Mouse (Mus musculus) heart, embryonic 12.5 days (tissue): Measurements from ENCODE around the gene C4b. TPM values are rescaled to one million over a fixed set of nuclear protein-coding genes. Genes with fewer than 3 reads are reported as not detected.

ENCODE experiments used
- ATAC-seq: fragments of 200-750 bp; cut with Nextera tagmentation; 2 replicates; pipeline ENCODE4 v1.8.0; 2017; ENCODE audit warnings: moderate TSS enrichment, moderate library complexity; ENCODE audit not compliant: insufficient number of reproducible peaks, low FRiP score
- H3K27ac ChIP-seq: fragments of 300-500 bp; sonication (generic); 2 replicates; pipeline ENCODE4 v1.5.1; 2016; ENCODE audit warnings: mild to moderate bottlenecking, moderate library complexity; ENCODE audit not compliant: poor library complexity, severe bottlenecking
- H3K27me3 ChIP-seq: fragments of 300-500 bp; sonication (generic); replicated peaks from 2 replicates; pipeline ENCODE4 v1.6.1; 2016; ENCODE audit warnings: mild to moderate bottlenecking, moderate library complexity
- H3K36me3 ChIP-seq: fragments of 300-500 bp; sonication (generic); 2 replicates; pipeline ENCODE4 v1.6.1; 2016; ENCODE audit warnings: mild to moderate bottlenecking, moderate library complexity
- H3K4me1 ChIP-seq: fragments of 300-500 bp; sonication (generic); replicated peaks from 2 replicates; pipeline ENCODE4 v1.6.1; 2016; ENCODE audit warnings: mild to moderate bottlenecking
- H3K4me2 ChIP-seq: fragments of 300-500 bp; sonication (generic); 2 replicates; pipeline ENCODE4 v1.6.1; 2016; ENCODE audit warnings: mild to moderate bottlenecking, moderate library complexity
- H3K4me3 ChIP-seq: fragments of 300-500 bp; sonication (generic); 2 replicates; pipeline ENCODE4 v1.5.1; 2016; ENCODE audit warnings: mild to moderate bottlenecking
- H3K9ac ChIP-seq: fragments of 300-500 bp; sonication (generic); 2 replicates; pipeline ENCODE4 v1.6.1; 2016; ENCODE audit warnings: mild to moderate bottlenecking, moderate library complexity
- H3K9me3 ChIP-seq: fragments of 300-500 bp; sonication (generic); replicated peaks from 2 replicates; pipeline ENCODE4 v1.6.1; 2016; ENCODE audit warnings: mild to moderate bottlenecking, moderate library complexity
- WGBS: fragments of 180-500 bp; shearing (Covaris S2); methylation state at CpG from one replicate; pipeline ENCODE4 v1.1.7; 2016; 5-methylcytosine and 5-hydroxymethylcytosine counted together
- polyA plus RNA-seq: library from polyadenylated mRNA; unstranded; fragments of >200 nt; fragmentation: Nextera tagmentation; extraction: Ambion mirVana; gene quantifications from 2 replicates; pipeline ENCODE4 v1.2.1, GENCODE M21; 2016

Gene C4b
- polyA plus RNA-seq, 1 experiment from 2014 or later = 0.15 TPM

DNA sequence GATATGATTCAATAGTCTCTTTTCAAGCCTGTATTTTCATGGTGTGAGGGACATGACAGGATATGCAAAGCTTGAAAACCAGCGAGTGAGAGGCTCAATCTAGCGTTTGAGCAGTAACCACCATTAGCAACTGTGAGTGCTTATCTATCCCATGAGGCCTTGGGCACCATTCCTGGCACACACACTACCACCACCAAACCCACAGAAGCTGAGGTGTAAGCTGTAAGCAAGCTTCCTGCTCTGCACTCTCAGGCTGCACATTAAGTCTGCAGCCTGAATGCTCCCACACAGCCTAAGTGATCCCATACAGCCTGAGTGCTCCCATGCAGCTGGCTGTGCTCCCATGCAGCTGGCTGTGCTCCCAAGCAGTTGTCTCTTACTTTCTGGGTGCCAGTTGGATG, 43.0 kb downstream of the C4b start:
- no peak overlapping the region for H3K4me3 ChIP-seq
- no peak for ATAC-seq
- 45% methylated on average over 2 of the region's 2 CpGs for WGBS
- 0 out of 2 replicates have a peak, but pooled peaks cover 8% of the 10 kb centered on the region for H3K4me1 ChIP-seq
- H3K27ac ChIP-seq = no peak overlapping the region
- H3K4me2 ChIP-seq = no peak overlapping the region
- no peak overlapping the region for H3K9ac ChIP-seq
- H3K36me3 ChIP-seq = no peaks in the 10 kb centered on the region
- 0 out of 2 replicates have a peak, but pooled peaks cover 6% of the 10 kb centered on the region for H3K27me3 ChIP-seq
- H3K9me3 ChIP-seq = no peaks in the 10 kb centered on the region

DNA sequence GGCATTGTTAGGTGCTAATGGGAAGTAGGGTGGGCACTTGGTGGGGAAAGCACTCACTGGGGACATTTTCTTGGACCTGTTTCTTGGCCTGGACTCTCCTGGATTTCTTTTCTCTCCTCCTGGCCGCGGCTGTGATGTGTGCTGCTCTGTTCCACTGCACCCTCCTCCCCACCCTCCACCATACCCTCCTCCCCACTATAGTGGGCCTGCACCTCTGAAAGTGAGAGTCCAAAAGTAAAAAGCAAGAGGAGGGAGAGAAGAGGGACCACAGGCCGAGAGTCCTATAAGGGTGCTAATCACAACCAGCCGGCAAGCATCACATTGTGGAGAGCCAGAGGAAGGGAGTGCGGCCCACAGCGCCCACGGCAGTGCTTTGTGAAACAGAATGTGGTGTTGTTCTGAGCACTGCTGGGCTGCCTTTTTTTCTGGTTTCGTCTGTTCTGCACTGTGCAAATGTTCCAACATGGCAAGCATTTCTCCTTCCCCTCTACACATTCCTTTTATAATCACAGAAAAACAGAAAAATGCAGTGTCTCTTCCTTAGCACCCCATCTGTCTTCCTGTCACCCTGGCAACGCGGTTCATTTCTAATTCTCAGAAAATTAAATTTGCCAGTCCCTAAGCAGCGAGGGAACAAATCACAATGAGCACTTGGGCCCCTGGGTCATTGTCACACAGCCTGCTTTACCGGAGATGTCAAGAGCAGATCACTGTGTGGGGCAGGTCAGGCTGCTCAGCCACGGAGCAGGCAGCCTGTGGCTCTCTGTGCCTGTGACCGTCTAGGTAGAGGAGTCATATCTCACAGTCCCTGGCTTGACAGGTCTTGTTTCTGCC, 43.9 kb downstream of the C4b start:
- no peak; the same call in 1 of the 2 replicates for ATAC-seq
- no peak overlapping the region for H3K4me3 ChIP-seq
- H3K4me1 ChIP-seq = 0 out of 2 replicates have a peak, but pooled peaks cover 8% of the 10 kb centered on the region
- H3K27ac ChIP-seq = no peak overlapping the region
- no peaks in the 10 kb centered on the region for H3K9me3 ChIP-seq
- 0 out of 2 replicates have a peak, but pooled peaks cover 6% of the 10 kb centered on the region for H3K27me3 ChIP-seq
- H3K9ac ChIP-seq = no peak overlapping the region
- H3K4me2 ChIP-seq = no peak overlapping the region
- 54% methylated on average over 14 of the region's 14 CpGs for WGBS
- no peaks in the 10 kb centered on the region for H3K36me3 ChIP-seq

DNA sequence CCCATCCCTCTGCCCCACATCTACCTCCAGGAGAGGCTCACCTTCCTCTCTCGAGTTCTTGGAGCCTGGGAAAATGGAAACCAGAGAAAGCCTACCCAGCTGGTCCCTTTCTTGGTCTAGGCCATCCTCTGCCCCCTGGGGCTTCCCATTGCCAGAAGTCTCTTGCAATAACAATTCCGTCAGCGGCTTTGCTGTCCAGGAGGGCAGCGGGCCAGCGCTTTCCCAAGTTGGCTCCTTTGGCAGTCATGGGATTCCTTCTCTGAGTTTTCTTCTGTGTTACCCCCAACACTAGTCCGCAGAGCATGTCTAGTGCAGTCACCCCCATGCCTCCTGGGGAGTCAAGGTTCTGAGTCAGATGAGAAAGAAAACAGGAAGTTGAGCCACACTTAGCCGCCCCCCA, 50.8 kb downstream of the C4b start:
- H3K4me3 ChIP-seq = no peak overlapping the region
- H3K9ac ChIP-seq = no peak overlapping the region
- no peak overlapping the region for H3K4me2 ChIP-seq
- 0 out of 2 replicates have a peak, but pooled peaks cover 4% of the 10 kb centered on the region for H3K9me3 ChIP-seq
- H3K4me1 ChIP-seq = no peaks in the 10 kb centered on the region
- no peak overlapping the region for H3K27ac ChIP-seq
- H3K36me3 ChIP-seq = no peaks in the 10 kb centered on the region
- ATAC-seq = no peak
- WGBS = 67% methylated on average over 7 of the region's 7 CpGs
- no peaks in the 10 kb centered on the region for H3K27me3 ChIP-seq

DNA sequence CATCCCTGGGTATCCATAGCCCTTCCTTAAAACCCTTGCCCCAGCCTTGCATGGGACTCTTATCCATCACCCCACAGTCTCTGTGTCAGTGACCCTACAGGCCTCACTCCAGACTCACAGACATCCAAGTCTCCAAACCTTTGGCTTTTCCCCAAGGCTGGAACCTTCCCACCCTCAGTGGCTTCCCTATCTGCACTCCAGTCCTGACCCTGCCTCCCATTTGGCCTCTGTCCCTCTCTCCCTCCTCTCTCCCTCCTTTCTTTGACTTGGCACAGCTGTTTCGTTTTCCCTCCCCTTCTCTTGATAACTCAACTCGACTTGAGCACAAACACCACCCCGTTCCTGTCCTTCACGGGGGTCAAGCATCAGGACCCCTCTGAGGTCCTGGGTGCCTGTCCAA, 53.2 kb downstream of the C4b start:
- no peak overlapping the region for H3K4me3 ChIP-seq
- H3K9ac ChIP-seq = no peak overlapping the region
- no peak for ATAC-seq
- no peak overlapping the region for H3K27ac ChIP-seq
- H3K9me3 ChIP-seq = peaks cover 6% of the 10 kb centered on the region; the same call in 1 of the 2 replicates
- 43% methylated on average over 4 of the region's 4 CpGs for WGBS
- no peak overlapping the region for H3K4me2 ChIP-seq
- H3K27me3 ChIP-seq = no peaks in the 10 kb centered on the region
- H3K4me1 ChIP-seq = peaks cover 1% of the 10 kb centered on the region; the same call in 1 of the 2 replicates
- no peaks in the 10 kb centered on the region for H3K36me3 ChIP-seq

DNA sequence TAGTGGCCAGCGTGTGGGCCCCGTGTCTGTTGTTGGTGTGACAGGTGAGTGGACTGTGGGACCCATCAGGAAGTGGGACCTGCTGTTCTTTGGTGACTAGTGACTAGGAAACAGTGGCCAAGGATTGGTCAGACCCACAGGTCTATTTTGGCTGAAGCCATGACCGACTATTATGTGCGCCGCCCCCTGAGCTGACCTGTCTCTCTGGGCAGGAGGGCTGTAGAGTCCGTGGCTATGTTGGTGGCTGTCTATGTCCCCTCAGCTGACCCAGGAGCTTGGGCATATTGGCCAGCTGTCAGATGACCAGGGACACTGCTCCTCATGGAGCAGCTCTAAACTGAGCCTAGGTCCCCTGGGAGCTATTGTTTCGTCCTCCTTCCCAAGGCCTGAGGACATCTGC, 54.8 kb downstream of the C4b start:
- Histone ChIP-seq H3K9ac (no peak overlapping the region), H3K36me3 (no peaks in the 10 kb centered on the region), H3K9me3 (peaks cover 6% of the 10 kb centered on the region; the same call in 1 of the 2 replicates), H3K4me2 (no peak overlapping the region), H3K27ac (no peak overlapping the region), H3K27me3 (no peaks in the 10 kb centered on the region), H3K4me1 (peaks cover 17% of the 10 kb centered on the region), H3K4me3 (no peak overlapping the region)
- no peak for ATAC-seq
- WGBS = 89% methylated on average over 7 of the region's 7 CpGs

DNA sequence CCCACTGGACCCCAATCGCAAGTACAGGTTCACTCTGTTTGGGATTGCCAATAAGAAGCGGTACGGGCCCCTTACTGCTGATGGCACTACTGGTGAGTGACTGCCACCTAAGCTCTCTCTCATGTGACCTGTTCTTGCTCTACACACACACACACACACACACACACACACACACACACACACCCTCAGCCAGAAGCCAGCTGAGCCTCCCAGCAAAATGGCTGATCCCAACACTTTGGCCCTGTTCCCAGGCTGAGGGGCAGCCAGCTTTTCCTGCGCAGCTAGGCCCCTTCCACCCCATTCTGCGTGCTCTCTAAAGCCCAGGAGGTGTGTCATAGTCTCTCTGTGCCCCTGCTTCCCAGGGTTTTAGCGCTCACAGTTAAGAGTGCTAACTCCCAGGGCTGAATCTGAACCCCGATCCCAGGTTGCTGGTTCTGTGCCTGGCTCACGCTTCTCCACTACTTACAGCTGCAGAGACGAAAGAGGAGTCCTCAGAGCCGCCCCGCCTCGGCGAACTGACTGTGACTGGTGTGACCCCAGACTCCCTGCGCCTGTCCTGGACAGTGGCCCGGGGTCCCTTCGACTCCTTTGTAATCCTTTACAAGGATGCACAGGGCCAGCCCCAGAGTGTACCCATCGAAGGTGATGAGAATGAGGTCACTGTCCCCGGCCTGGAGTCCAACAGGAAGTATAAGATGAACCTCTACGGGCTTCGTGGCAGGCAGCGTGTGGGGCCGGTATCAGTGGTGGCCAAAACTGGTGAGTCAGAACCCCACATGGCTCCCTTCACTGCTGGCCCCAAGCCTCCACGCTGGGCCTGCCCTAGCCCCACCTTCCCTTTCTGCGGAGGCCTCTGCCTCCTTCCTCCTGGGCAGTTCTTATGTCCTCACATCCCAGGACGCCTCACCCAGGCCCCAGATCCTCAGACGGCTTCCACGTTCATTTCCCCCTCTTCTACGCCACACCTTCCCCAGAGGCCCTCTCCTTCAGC, 58.3 kb downstream of the C4b start:
- WGBS = 72% methylated on average over 28 of the region's 28 CpGs
- peak overlapping the region; percentile 40; the same call in 1 of the 2 replicates for H3K27ac ChIP-seq
- H3K4me1 ChIP-seq = peaks cover 38% of the 10 kb centered on the region
- H3K9me3 ChIP-seq = peaks cover 6% of the 10 kb centered on the region; the same call in 1 of the 2 replicates
- H3K4me3 ChIP-seq = no peak overlapping the region
- ATAC-seq = no peak
- no peak overlapping the region for H3K9ac ChIP-seq
- no peaks in the 10 kb centered on the region for H3K36me3 ChIP-seq
- no peak overlapping the region for H3K4me2 ChIP-seq
- H3K27me3 ChIP-seq = peaks cover 3% of the 10 kb centered on the region

DNA sequence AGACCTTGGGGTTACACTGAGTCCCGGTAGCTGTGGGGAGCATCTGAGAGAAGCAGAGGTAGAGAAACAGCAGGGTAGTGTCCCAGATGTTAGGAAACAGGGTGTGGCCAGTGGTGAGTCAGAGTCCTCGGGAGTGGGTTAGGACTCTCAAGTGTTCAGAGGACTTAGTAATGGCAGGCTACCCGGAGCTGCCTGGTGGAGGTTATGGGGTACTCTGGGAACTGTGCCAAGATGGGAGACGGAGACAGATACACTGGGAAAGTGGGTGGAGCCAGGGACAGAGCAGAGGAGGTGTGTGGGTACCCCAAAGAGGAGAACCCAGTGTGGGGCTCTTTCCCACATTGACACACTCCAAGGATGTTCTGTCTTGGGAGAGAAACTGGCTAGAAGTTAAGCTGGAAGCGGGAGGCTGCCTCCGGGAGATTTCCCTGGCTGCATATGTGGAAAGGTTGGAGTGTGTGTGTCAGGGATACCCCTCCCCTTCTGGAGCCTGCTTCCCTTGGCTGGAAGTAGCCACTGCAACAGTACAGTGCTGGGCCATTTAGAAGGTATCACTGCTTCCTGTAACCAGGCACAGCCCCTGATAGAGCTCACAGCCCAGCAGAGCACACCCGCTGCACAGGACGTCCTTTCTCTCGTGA, 59.3 kb downstream of the C4b start:
- Histone ChIP-seq H3K27ac (no peak overlapping the region), H3K9ac (no peak overlapping the region), H3K4me2 (no peak overlapping the region), H3K4me3 (no peak overlapping the region), H3K9me3 (peaks cover 6% of the 10 kb centered on the region; the same call in 1 of the 2 replicates), H3K27me3 (peaks cover 13% of the 10 kb centered on the region), H3K36me3 (no peaks in the 10 kb centered on the region), H3K4me1 (peaks cover 38% of the 10 kb centered on the region)
- WGBS = 39% methylated on average over 9 of the region's 9 CpGs
- 0 out of 2 replicates have a peak, but pooled peaks have one; percentile 36 for ATAC-seq

DNA sequence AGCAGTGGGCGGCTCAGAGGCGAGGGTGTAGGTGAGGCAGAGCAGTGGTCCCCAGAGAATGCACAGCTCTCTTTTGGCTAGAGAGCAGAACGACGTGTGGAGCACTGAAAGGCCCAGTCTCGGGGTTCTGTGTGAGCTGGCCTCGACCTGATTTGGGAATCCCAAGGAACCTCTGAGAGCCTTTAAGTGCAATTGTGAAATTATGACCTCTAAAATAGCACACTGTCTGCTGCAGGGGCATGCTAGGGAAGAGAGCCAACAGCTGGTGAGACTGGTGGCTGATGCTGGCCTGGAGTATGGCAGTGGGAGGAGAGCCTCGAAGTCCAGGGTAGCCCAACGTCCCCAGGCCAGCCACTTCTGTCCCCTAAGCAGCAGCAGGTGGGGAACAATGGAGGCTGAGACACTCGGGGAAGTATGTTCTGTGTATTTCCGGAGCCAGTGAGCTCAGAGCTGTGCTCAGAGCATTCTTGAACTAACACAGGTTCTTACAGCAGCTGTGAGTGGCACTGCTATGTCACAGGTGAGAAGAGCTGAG, 59.9 kb downstream of the C4b start:
- Histone ChIP-seq H3K4me2 (no peak overlapping the region), H3K27me3 (peaks cover 19% of the 10 kb centered on the region), H3K4me1 (peaks cover 38% of the 10 kb centered on the region), H3K36me3 (no peaks in the 10 kb centered on the region), H3K27ac (no peak overlapping the region), H3K9ac (no peak overlapping the region), H3K9me3 (peaks cover 6% of the 10 kb centered on the region; the same call in 1 of the 2 replicates), H3K4me3 (no peak overlapping the region)
- no peak for ATAC-seq
- WGBS = 70% methylated on average over 10 of the region's 10 CpGs

DNA sequence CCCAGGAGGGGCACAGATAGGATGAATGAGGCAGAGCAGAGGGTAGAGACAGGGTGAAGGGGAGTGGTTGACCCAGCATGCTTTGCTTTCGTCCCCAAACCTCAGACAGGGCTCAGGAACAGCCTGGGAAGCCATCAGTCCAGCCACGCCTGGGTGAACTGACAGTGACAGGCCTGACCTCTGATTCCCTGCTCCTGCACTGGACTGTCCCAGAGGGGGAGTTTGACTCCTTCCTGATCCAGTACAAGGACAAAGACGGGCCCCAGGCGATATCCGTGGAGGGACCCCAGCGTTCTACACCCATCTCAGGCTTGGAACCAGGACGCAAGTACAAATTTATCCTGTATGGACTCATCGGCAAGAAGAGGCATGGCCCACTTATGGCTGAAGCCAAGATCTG, 60.5 kb downstream of the C4b start:
- no peak overlapping the region for H3K4me2 ChIP-seq
- no peak overlapping the region for H3K9ac ChIP-seq
- peaks cover 38% of the 10 kb centered on the region for H3K4me1 ChIP-seq
- no peak overlapping the region for H3K4me3 ChIP-seq
- peaks cover 25% of the 10 kb centered on the region for H3K27me3 ChIP-seq
- H3K36me3 ChIP-seq = no peaks in the 10 kb centered on the region
- peaks cover 5% of the 10 kb centered on the region; the same call in 1 of the 2 replicates for H3K9me3 ChIP-seq
- no peak overlapping the region for H3K27ac ChIP-seq
- ATAC-seq = no peak
- WGBS = 72% methylated on average over 8 of the region's 8 CpGs

DNA sequence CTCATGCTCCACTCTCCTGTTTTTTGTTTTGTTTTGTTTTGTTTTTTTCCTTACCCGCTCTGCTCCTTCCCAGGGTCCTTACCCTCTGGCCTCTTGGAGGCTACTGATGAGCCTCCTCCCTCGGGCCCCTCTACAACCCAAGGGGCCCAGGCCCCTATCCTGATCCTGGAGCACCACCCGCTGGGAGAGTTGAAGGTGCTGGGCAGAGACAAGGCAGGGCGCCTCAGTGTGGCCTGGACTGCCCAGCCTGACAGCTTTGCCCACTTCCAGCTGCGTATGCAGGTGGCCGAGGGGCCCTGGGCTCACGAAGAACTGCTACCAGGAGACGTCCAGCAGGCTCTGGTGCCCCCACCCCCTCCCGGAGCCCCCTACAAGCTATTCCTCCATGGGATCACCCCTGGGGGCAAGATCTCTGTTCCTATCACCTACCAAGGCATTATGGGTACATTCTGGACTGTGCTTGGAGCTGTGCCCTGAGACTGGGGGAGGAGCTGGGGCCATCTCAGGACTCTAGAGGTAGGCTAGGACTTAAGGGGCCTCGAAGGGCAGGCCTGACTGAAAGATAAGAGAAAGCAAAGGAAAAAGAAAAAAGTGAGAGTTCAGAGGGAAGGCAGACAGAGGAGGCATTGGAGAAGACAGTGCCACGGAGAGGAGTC, 61.7 kb downstream of the C4b start:
- H3K27me3 ChIP-seq = peaks cover 36% of the 10 kb centered on the region
- no peak overlapping the region for H3K4me3 ChIP-seq
- 60% methylated on average over 11 of the region's 11 CpGs for WGBS
- ATAC-seq = no peak
- H3K9ac ChIP-seq = no peak overlapping the region
- no peaks in the 10 kb centered on the region for H3K9me3 ChIP-seq
- H3K4me1 ChIP-seq = peaks cover 38% of the 10 kb centered on the region
- H3K4me2 ChIP-seq = 0 out of 2 replicates have a peak overlapping the region, but pooled peaks have one; percentile 9
- H3K27ac ChIP-seq = no peak overlapping the region
- no peaks in the 10 kb centered on the region for H3K36me3 ChIP-seq
